Mouse (Mus musculus): ENCODE data around the gene Tln1.

DNA sequence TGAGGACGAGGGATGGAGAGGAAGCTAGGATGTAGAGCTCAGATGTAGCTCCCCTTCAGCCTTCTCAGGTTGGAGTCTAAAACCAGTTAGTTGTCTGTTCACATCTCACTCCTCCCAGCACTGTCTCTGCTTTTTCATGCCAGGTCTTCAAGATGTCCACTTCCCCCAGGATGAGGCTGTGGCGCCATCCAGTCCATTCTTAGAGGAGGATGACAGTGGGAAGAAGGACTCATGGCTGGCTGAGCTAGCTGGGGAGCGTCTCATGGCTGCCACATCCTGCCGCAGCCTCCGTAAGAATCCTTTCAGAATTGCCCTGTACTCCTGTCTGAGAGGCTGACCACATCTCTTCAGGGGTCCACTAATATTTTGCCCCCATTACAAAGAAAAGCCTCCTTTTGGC, 18.2 kb upstream of the Tln1 start:
- TF ChIP-seq CTCF (IDR thresholded peaks at IDR 0.05 in 2 of 3, conservative IDR thresholded peaks at IDR 0.05 in 1 of 3; ENCODE audit: control insufficient read depth in 1 of 3, insufficient read depth in 1 of 3, low read depth in 2 of 3, low read length in 3 of 3, poor library complexity in 1 of 3, severe bottlenecking in 1 of 3) (no peak), POLR2AphosphoS2 (IDR thresholded peaks at IDR 0.05; ENCODE audit: low read length) (no peak), TCF12 (IDR thresholded peaks at IDR 0.05; ENCODE audit: low read depth, low read length) (no peak), CHD2 (IDR thresholded peaks at IDR 0.05; ENCODE audit: low read length) (no peak)

Data from MEL (cell line).